In genomic region chr14:57607500-57607899, GRCm38 (mm10) we compare ENCODE assay signal across 8 mouse cellular contexts. TPM values are rescaled to one million over a fixed set of nuclear protein-coding genes. Genes with fewer than 3 reads are reported as not detected.
DNase-seq lines count a peak whose midpoint lies in the region; ATAC-seq lines count a peak whose summit lies in the region.

No protein-coding gene starts in this region.

- no peak overlapping the region for H3K4me2 ChIP-seq in neural tube, embryonic 11.5 days (ENCODE audit: low read depth)
- H3K4me2 ChIP-seq in embryonic facial prominence, embryonic 14.5 days (ENCODE audit: low read depth, low read length), result no peak overlapping the region
- H3K4me2 ChIP-seq in heart, embryonic 11.5 days, result no peak overlapping the region
- H3K4me2 ChIP-seq in lung, embryonic 16.5 days (ENCODE audit: low read depth, low read length), result peak overlapping the region; percentile 25; the same call in 1 of the 2 replicates

- no peaks in the 10 kb centered on the region for H3K9me3 ChIP-seq in neural tube, embryonic 11.5 days (ENCODE audit: control insufficient read depth, low read length)
- H3K9me3 ChIP-seq in embryonic facial prominence, embryonic 14.5 days (ENCODE audit: control insufficient read depth, low read length), result no peaks in the 10 kb centered on the region
- no peaks in the 10 kb centered on the region for H3K9me3 ChIP-seq in heart, embryonic 11.5 days (replicated peaks; ENCODE audit: control insufficient read depth, low read length)
- no peaks in the 10 kb centered on the region for H3K9me3 ChIP-seq in lung, embryonic 16.5 days (ENCODE audit: control insufficient read depth, low read length)

- 55% methylated on average over 1 of the region's 1 CpGs for WGBS in neural tube, embryonic 11.5 days
- WGBS in embryonic facial prominence, embryonic 14.5 days, result 11% methylated on average over 1 of the region's 1 CpGs
- WGBS in heart, embryonic 11.5 days (ENCODE audit: insufficient replicate concordance), result 17% methylated on average over 1 of the region's 1 CpGs
- 10% methylated on average over 1 of the region's 1 CpGs for WGBS in lung, embryonic 16.5 days

- DNase-seq in neural tube, embryonic 11.5 days (ENCODE audit: low spot score), result peak; percentile 18
- no peak for DNase-seq in neural tube, embryonic 10.5 days (ENCODE audit: extremely low spot score, low spot score)
- DNase-seq in embryonic facial prominence, embryonic 14.5 days (ENCODE audit: low spot score), result peak; percentile 92
- peak; percentile 84 for DNase-seq in layer of hippocampus, adult 11-12 months (ENCODE audit: low spot score)
- peak; percentile 70 for DNase-seq in right cerebral cortex, postnatal 4 days
- no peak for DNase-seq in thymus, postnatal 10 days (ENCODE audit: low spot score in 2 of 2)

- H3K4me3 ChIP-seq in neural tube, embryonic 11.5 days (ENCODE audit: low read depth, low read length), result no peak overlapping the region
- no peak overlapping the region for H3K4me3 ChIP-seq in embryonic facial prominence, embryonic 14.5 days (ENCODE audit: low read depth, low read length)
- no peak overlapping the region for H3K4me3 ChIP-seq in heart, embryonic 11.5 days (ENCODE audit: low read depth, low read length)
- no peak overlapping the region for H3K4me3 ChIP-seq in lung, embryonic 16.5 days (ENCODE audit: low read length)

- no peaks in the 10 kb centered on the region for H3K27me3 ChIP-seq in neural tube, embryonic 11.5 days (ENCODE audit: control insufficient read depth, insufficient read depth, low read length)
- no peaks in the 10 kb centered on the region for H3K27me3 ChIP-seq in embryonic facial prominence, embryonic 14.5 days (replicated peaks; ENCODE audit: control insufficient read depth, insufficient read depth, low read length)
- H3K27me3 ChIP-seq in heart, embryonic 11.5 days (ENCODE audit: control insufficient read depth, insufficient read depth, low read length), result peaks cover 3% of the 10 kb centered on the region; the same call in 1 of the 2 replicates
- no peaks in the 10 kb centered on the region for H3K27me3 ChIP-seq in lung, embryonic 16.5 days (ENCODE audit: control insufficient read depth, insufficient read depth, low read depth, low read length)

- H3K4me1 ChIP-seq in neural tube, embryonic 11.5 days (ENCODE audit: control insufficient read depth, insufficient read depth, low read length), result no peaks in the 10 kb centered on the region
- H3K4me1 ChIP-seq in embryonic facial prominence, embryonic 14.5 days (ENCODE audit: control insufficient read depth, insufficient read depth, low read length), result peaks cover 13% of the 10 kb centered on the region; the same call in 1 of the 2 replicates
- H3K4me1 ChIP-seq in heart, embryonic 11.5 days (ENCODE audit: control insufficient read depth, insufficient read depth, low read length), result peaks cover 11% of the 10 kb centered on the region
- peaks cover 22% of the 10 kb centered on the region for H3K4me1 ChIP-seq in lung, embryonic 16.5 days (replicated peaks; ENCODE audit: control insufficient read depth, insufficient read depth, low read length)

- no peak overlapping the region for H3K9ac ChIP-seq in neural tube, embryonic 11.5 days (ENCODE audit: low read length)
- no peak overlapping the region for H3K9ac ChIP-seq in embryonic facial prominence, embryonic 14.5 days (ENCODE audit: low read depth, low read length)
- H3K9ac ChIP-seq in heart, embryonic 11.5 days (ENCODE audit: low read depth, low read length), result no peak overlapping the region
- H3K9ac ChIP-seq in lung, embryonic 16.5 days (ENCODE audit: low read length), result no peak overlapping the region

- ATAC-seq in neural tube, embryonic 11.5 days (ENCODE audit: insufficient read depth, low FRiP score, low TSS enrichment), result no peak
- ATAC-seq in embryonic facial prominence, embryonic 14.5 days (ENCODE audit: low read depth), result peak; percentile 94
- peak; percentile 77 for ATAC-seq in heart, embryonic 11.5 days (replicated peaks; ENCODE audit: insufficient number of reproducible peaks, low FRiP score, low TSS enrichment)
- ATAC-seq in lung, embryonic 16.5 days (ENCODE audit: low read depth), result peak; percentile 98

- no peaks in the 10 kb centered on the region for H3K36me3 ChIP-seq in neural tube, embryonic 11.5 days (ENCODE audit: control insufficient read depth, insufficient read depth, low read length)
- peaks cover 23% of the 10 kb centered on the region for H3K36me3 ChIP-seq in embryonic facial prominence, embryonic 14.5 days (ENCODE audit: control insufficient read depth, insufficient read depth, low read length)
- peaks cover 4% of the 10 kb centered on the region; the same call in 1 of the 2 replicates for H3K36me3 ChIP-seq in heart, embryonic 11.5 days (ENCODE audit: control insufficient read depth, insufficient read depth, low read length)
- H3K36me3 ChIP-seq in lung, embryonic 16.5 days (ENCODE audit: control insufficient read depth, insufficient read depth, low read length), result peaks cover 8% of the 10 kb centered on the region; the same call in 1 of the 2 replicates

- no peak overlapping the region for H3K27ac ChIP-seq in neural tube, embryonic 11.5 days (ENCODE audit: low read depth, low read length)
- H3K27ac ChIP-seq in embryonic facial prominence, embryonic 14.5 days (replicated peaks; ENCODE audit: low read depth, low read length), result peak overlapping the region; percentile 35; the same call in 1 of the 2 replicates
- no peak overlapping the region for H3K27ac ChIP-seq in heart, embryonic 11.5 days (ENCODE audit: low read depth, low read length)
- H3K27ac ChIP-seq in lung, embryonic 16.5 days (ENCODE audit: low read length), result peak overlapping the region; percentile 83

RNA-seq across cellular contexts. Expression of gene Eef1akmt1, which starts 36.1 kb away (rescaled TPM):
- polyA plus RNA-seq in neural tube, embryonic 11.5 days (2014; fragmentation: Nextera tagmentation; extraction: Ambion mirVana), result 87.5 and 90.4 TPM in 2 replicates
- polyA plus RNA-seq in embryonic facial prominence, embryonic 14.5 days (2014; fragmentation: Nextera tagmentation; extraction: Ambion mirVana), result 87.2 and 105 TPM in 2 replicates
- polyA plus RNA-seq in heart, embryonic 11.5 days (2014; fragmentation: Nextera tagmentation; extraction: Ambion mirVana), result 61.2 and 71.6 TPM in 2 replicates
- 93.8 and 101 TPM in 2 replicates for polyA plus RNA-seq in lung, embryonic 16.5 days (2015; fragmentation: Nextera tagmentation; extraction: Ambion mirVana)

RNA-seq across cellular contexts. Expression of gene Xpo4, which starts 57.7 kb away (rescaled TPM):
- polyA plus RNA-seq in neural tube, embryonic 11.5 days (2014; fragmentation: Nextera tagmentation; extraction: Ambion mirVana), result 34.5 and 35.1 TPM in 2 replicates
- 23.0 and 26.5 TPM in 2 replicates for polyA plus RNA-seq in embryonic facial prominence, embryonic 14.5 days (2014; fragmentation: Nextera tagmentation; extraction: Ambion mirVana)
- 21.8 and 23.7 TPM in 2 replicates for polyA plus RNA-seq in heart, embryonic 11.5 days (2014; fragmentation: Nextera tagmentation; extraction: Ambion mirVana)
- 19.7 and 19.8 TPM in 2 replicates for polyA plus RNA-seq in lung, embryonic 16.5 days (2015; fragmentation: Nextera tagmentation; extraction: Ambion mirVana)

Comparison
In these comparisons a context has a peak if more than half of its experiments do, and no peak if none do; other contexts are left out.
1. DNase-seq: peak in neural tube, embryonic 11.5 days (single experiment), embryonic facial prominence, embryonic 14.5 days (single experiment), layer of hippocampus, adult 11-12 months (single experiment) and right cerebral cortex, postnatal 4 days (single experiment); none in neural tube, embryonic 10.5 days (single experiment) and thymus, postnatal 10 days (0 of 2).
2. H3K27ac ChIP-seq: peak in embryonic facial prominence, embryonic 14.5 days (single experiment) and lung, embryonic 16.5 days (single experiment); none in neural tube, embryonic 11.5 days (single experiment) and heart, embryonic 11.5 days (single experiment).